Mouse (Mus musculus) thymus, postnatal 25 days (tissue): ENCODE measurements at regions not wholly inside any gene's neighbourhood (a gene's known extent, or its start where the extent isn't known, plus 50 kb on each side); places are given as distances from the start of the nearest gene placed in this dataset.

Experiments
- DNase-seq: peaks from one replicate; pipeline ENCODE4 v3.0.0; 2022

GRCm38 (mm10) chr13:48717036-48717435 lies 54.2 kb downstream of the Barx1 start:
- DNase-seq = no peak

DNA sequence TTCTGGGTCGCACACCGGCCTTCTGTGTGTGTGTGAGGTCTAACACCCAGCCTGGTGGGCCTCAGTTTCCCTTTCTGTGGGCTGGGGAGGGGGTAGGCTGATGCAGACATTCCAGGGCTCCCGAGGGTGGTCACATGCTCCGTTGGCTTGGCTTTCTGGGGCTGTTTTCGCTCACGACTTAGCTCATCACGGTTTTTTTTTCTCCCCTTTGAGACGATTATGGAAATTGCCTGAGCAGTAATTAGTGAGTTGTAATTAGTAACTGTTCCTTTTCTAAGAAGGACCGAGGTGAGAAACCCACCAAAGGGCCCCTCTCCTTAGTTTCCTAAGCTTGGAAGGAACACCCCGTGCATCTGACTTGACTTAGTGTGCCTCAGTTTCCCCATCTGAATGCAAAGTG lies 54.7 kb downstream of the Barx1 start:
- no peak for DNase-seq

GRCm38 (mm10) chr13:48723676-48724075 lies 60.9 kb downstream of the Barx1 start:
- no peak for DNase-seq

- no peak for DNase-seq
These were observed 63.6 kb downstream of the Barx1 start for GRCm38 (mm10) chr13:48726430-48726829.

GRCm38 (mm10) chr13:48731046-48731996 lies 68.5 kb downstream of the Barx1 start:
- peak; percentile 19 for DNase-seq

DNA sequence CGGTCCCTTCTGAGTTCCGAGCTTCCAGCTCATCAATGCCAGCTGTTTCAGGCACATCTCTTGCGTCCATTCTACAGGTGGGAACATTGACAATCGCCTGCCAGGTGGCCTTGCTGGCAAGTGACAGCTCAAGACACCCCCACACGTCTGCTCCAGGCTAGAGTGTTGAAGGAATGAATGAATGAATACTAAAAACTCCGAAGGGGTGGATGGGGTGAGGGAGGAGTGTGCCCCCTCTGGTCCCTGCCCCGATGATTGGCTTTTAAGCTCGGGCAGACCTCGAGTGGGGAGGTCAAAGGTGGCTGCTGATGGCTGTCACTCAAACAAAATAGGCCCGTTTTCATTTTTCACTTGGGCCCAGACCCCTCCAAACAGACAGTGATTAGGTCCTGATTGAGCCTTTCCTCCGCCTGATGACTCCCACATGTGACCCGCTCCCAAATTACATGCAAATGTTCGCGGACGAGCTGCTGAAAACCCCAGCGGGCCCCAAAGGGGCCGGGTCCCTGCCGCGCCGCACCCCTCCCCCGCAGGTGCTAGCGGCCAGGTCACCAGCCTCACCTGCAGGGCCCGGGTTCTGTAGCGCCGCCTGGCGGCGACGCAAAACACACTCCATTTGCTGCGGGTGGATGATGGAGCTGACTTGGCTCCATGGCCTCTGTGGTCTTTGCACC lies 69.5 kb downstream of the Barx1 start:
- DNase-seq = peak; percentile 47

- no peak for DNase-seq
These were observed 72.2 kb downstream of the Barx1 start for GRCm38 (mm10) chr13:48734985-48735384.

DNA sequence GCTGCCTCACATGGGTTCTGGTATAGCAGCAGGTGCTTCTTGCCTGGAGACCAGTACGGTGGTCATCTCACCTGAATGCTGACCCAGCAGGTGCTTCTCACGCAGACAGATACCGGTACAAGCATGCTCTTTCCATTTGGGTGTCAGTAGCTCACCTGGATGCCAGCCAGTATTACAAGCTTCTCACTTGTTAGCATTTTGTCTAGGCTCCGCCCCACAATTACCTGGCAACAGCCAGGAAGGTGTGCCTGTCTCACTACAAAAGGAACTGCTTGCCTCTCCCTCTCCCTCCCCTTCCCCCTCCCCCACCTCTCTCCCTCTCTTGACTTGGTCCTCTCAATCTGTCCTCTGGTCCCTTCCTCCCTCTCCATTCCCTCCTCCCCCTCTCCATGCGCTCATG lies 82.8 kb downstream of the Barx1 start:
- no peak for DNase-seq

- no peak for DNase-seq
These were observed 83.5 kb downstream of the Barx1 start for GRCm38 (mm10) chr13:48746301-48746700.
